Mouse (Mus musculus) adrenal gland, adult 2 months (tissue): ENCODE measurements around the gene Rps23. TPM values are rescaled to one million over a fixed set of nuclear protein-coding genes. Genes with fewer than 3 reads are reported as not detected.

Experiments used
- DNase-seq: peaks from one replicate; pipeline ENCODE4 v3.0.0; 2021
- polyA plus RNA-seq: library from polyadenylated mRNA; depleted of rRNA; stranded (reverse); fragments of >200 nt; gene quantifications from 2 replicates; pipeline ENCODE4 v1.2.3, GENCODE M21; 2012; rRNA removed
- total RNA-seq, 2 experiments: library from RNA; stranded (reverse); gene quantifications; 2 replicates each; pipeline ENCODE4 v1.2.3; 2021

Gene Rps23
- total and polyA plus RNA-seq, 3 experiments: 20.5 to 405 (median 297) TPM

DNA sequence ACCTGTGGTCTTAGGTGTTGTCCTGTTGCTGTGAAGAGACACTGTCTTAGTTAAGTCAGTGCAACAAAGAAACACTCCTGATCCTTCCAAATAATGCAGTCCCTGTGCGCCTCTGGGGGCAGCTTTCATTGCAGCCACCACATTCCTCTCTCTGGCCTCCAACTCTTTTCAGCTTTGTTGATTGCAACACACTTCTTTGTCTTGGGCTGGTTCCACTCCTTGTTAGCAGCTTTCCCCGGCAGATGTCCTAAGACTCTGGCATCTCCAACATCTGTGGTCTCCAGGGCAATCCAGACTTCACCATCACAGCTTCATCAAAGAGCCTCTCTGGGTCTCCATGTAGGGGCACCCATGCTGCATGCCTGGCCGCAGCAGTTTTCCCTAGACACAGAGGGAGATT, 10.5 kb downstream of the Rps23 start:
- peak; percentile 14 for DNase-seq

DNA sequence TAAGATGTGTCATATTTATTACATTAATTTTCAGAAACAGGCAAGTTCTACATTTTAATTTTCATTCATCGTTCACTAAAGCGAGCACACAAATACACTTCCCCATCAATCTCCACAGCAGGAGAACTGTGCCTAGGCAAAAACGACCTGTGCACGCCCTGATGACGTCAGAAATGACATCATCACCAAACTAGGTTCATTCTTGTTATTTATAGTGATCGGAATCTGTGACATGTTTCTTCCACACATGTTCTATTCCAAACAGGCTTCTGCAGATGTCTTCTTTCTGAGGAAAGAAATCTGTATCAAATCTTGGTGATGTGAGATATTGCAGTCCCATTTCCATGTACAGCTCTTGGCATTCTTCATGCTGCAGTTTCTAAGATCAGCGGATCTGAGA, 13.1 kb downstream of the Rps23 start:
- no peak for DNase-seq

DNA sequence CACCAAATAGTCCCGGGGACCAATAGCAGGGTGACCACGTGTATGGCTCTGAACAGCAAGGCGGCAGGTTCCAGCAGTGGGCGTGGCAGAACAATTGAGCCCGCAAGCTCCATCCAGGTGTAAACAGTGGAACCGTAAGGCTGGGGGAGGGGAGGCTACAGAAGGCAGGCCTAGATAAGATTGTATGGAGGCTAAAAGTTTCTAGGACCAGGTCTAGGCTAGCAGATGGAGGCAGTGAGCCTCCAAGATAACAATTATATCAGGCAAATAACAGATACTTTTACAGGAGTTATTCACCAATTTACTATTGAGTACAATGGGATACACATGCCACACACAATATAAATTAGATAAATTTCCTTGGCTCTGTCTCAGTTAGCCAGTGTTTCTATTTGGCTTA, 16.4 kb downstream of the Rps23 start:
- no peak for DNase-seq

DNA sequence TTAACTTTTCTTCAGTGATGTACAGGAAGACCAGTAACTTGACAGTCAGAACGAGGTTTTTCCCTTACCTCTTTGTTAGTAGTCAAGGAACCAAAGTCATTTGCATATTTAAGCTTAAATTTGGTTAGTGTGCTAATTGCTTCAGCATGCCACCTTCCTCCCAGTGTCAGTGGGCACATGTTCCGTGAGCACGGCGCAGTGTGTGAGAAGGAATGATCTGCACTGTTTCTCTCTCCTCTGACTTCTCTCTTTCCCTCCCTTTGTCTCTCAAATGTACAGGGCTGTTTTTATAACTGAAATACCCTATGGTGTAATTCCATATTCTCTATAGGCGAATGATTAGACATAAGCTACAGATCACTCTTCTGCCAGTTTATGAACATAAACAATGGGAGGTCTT, 16.8 kb downstream of the Rps23 start:
- no peak for DNase-seq

DNA sequence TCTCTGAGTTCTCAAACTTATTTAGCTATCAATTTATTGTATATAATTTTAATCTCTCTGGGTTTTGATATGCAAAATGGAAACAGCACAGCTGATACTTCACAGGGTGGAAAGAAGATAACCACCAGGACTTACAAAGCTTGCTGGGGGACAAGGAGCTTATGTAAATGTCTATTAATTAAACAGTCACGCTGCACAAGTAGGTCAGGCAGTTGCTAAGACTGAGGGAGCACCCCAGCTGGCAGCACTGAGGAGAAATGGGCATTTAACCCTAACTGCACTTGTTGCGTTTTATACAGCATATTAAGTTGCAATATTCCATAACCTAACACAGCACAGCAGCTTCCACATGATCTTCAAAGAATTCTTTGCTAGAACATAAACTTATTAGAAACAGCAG, 36.1 kb downstream of the Rps23 start:
- no peak for DNase-seq

DNA sequence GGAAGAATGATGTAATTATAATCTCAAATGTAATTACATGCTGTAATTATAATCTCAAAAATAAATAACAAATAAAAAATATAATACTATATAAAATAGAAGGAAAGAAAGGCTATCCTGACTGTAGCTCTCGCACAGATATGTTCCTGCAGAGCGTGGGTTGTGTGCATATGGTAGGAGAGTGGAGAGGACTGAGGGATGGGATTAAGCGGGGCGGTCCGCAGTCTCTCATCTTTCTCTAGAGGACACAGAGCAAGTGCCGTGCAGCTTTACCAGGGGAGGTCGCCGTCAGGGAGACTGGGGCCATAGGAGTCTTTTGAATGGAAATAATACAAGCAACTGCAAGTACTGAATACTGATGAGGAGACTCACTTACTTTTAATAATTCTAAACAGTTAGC, 37.8 kb downstream of the Rps23 start:
- DNase-seq: no peak

DNA sequence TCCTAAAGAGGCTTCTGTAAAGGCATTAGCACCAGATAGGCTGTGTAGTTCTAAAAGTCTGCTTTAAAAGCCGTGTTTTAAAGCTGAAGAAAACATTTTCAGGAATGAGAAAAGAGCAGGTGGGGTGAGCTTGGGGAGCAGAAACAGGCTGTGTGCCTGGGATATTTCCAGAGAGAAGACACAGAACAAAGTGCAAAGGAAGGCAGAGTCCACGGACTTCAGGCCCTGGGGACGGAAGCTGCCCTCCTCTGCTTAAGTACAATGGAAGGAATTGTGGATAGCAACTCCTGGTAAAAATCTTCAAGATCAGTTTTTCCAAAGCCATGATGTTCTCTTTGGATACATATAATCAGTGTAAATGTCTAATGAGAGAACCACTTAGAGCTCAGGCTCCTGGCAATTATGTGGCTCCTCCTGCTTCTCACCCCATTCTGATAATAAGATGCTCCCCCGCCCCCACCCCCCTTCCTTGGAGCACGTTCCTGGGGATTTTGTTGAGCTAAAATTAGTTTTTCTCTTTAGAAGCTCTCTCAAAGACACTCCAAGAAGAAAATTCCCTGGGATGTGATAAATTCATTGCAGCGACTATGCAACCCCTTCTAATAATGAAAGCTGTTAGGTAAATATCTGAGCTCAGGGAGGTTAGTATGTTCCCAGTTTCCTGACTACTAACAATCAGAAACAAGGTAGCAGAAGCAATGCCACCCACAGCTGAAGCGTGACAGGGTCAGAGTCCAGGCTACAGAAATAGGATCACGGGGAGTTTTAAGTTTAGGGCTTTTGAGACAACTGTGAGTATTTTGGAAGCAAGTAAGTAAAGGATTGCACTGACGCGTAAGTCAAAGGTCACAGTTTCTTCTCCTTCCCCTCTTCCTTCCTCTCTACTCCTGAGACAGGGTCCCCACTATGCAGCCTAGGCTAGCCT, 40.3 kb downstream of the Rps23 start:
- no peak for DNase-seq

DNA sequence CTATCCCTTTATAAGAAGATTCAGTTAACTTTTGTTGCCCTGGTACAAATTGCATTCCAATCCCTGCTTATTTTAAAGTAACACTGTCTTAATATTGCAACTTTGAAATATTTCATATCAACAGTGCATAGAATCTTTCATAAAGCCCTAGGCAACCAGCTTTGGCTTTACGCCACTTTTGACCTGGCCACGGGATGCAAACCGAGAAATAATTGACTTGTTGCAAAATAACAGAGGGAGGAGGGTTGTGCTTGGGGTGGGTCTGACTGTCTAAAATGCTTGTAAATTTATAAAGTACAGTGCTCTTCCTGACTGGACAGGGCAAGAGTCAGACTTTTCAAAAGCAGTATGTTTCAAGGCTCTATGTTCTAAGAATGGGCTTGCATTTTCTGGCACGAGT, 41.8 kb downstream of the Rps23 start:
- no peak for DNase-seq

DNA sequence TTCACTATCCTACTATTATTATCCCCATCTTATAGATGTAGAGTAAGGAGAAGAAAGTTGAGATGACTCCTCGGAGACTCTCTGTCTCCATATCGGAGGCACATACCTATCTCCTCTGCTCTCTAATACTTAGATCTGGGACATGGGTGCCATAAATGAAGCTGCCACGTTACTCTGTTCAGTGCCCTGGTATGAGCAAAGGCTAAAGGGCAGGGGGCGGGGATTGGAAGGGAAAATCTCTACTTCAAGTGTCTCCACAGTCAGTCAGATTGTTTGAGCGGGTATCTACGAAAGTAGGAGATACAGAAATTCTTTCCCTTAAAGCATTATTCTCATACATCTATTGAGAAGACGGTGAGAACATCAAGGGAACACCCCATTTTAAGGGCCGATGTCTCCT, 43.2 kb downstream of the Rps23 start:
- DNase-seq: no peak

DNA sequence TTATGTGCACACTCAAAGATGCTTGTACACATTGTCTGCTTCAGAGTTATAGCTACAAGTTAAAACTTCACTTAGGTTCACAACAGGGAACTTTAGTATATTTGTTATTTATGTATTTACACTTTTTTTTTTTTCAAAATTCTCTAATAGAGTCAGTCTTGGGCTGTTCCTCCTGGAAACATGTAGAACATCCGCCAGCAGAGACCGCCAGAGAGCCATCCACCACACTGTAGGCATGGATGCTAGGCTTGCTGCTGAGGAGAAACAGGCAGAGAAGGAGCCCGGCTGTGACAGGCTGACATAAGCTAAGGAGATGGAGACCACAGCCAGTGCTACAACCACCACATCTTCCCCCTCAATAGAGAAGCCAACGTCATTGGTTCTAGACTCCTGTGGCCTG, 44.7 kb downstream of the Rps23 start:
- peak; percentile 82 for DNase-seq

DNA sequence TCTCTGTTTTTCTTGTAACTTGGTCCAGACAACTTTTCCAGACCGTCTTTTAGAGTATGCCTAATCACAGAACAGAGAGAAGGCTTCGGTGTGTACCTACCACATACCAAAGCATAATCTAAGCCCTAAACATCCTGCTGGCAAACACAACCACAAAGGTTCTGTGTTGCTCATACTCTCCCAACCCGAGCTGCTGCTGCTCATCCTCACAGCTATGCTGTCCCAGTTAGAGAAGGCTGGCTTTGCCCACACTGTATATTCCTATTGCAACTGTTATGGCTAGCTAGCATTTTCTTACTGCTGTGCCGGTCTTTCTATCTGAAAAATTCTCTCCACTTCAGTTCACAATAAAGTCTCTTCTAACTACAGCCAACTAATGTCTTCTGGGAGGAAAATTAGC, 46.2 kb downstream of the Rps23 start:
- DNase-seq: no peak

DNA sequence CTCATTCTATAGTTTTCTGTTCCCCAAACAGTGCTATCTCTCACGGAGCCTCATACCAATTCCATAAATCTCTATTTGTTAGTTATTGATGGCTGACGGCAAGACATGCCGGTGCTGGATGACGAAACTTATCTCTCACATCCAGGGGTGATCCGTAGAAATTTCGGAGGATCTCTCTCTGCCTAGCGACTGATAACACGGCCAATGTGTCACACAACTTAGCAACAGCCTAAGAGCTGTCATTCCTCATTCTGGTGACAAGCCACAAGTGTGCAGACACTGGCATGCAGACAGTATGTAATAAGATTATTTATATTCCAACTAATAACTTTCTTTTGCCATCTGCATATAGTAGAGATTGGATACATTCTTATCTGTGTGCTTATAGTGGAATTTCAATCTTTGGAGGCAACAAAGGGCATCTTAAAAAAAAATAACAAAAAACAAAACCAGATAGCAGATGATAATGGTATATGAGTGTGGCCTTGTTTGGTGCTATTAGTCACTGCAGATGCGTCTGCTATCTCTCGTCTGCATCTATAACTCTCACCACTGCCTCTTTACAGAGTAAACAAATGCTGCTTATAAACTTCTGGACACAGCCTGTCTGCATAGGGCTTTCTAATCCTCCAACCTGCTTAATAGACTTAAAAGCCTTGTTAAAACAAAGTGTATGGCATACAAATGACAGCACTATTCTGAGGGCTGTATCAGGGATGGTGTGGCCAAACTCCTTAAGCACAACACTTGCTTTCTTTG, 47.7 kb downstream of the Rps23 start:
- no peak for DNase-seq

DNA sequence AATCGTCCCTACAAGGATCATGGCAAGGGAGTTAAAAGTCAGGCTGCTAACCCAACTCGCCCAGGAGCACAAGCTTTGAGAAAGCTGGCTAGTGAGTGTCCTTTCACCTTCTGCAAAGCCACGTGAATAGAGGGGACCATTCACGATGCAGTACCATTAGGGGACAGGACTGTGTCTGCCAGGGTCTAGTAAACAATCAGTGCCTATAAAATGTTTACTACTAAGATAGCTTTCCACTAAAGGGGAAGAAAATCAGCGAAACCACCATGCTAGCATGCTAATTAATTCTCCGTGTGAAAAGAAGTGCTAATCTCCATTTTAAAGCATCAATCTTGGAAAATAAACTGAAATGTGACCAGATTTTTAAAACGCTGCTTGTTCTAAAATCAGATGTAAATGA, 50.7 kb downstream of the Rps23 start:
- no peak for DNase-seq

Other genes with a start within 250 kb of the Rps23 start
- gene Atp6ap1l, start 17.6 kb upstream of the Rps23 start, total RNA-seq: not detected
- not detected in 2 replicates for gene Atp6ap1l, start 17.6 kb upstream of the Rps23 start, polyA plus RNA-seq